Mouse (Mus musculus) ES-E14 (cell line): ENCODE data around the gene Bco1.

ENCODE experiments used
- CHD2 ChIP-seq: IDR thresholded peaks from 2 replicates; pipeline ENCODE4 v1.6.1; 2014; ENCODE audit warnings: mild to moderate bottlenecking, low read depth, low read length, inconsistent platforms
- ZC3H11A ChIP-seq: IDR thresholded peaks from 2 replicates; pipeline ENCODE4 v1.6.1; 2012; ENCODE audit warnings: low read depth, mild to moderate bottlenecking, inconsistent platforms, low read length, borderline replicate concordance

DNA sequence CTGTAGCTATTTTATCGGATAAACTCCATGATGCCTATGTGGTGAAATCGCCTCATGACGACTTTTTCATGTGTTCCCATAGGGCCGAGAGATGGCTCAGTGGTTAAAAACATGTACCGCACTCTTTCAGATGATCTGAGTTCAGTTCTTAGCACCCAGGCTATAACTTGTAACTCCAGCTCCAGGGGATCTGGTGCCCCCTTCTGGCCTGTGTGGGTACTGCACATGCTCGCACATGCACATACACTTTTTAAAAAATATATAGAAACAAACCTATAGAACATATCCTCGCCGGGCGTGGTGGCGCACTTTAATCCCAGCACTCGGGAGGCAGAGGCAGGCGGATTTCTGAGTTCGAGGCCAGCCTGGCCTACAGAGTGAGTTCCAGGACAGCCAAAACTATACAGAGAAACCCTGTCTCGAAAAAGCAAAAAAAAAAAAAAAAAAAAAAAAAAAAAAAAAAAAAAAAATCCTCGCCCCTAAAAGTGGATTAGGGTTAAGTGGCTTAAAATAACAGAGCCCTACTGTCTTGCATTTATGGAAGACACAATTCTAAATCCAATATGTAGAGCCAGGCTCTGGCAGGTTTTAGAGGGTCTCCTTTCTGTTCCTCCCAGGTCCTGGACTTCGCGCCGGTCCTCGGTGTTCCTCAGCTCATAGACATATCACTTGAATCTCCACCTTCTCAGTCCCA is 13.5 kb downstream of the Bco1 start:
- no peak for TF ChIP-seq ZC3H11A
- no peak for TF ChIP-seq CHD2
